Mouse (Mus musculus) macrophage (primary cell): ENCODE results near the gene Nrf1. TPM values are rescaled to one million over a fixed set of nuclear protein-coding genes. Genes with fewer than 3 reads are reported as not detected.

Experiments used
- H3K27ac ChIP-seq: fragments of 350-480 bp; formaldehyde crosslinking; 2 replicates; pipeline ENCODE4 v1.9.0; 2021
- H3K36me3 ChIP-seq: fragments of 350-480 bp; formaldehyde crosslinking; 2 replicates; pipeline ENCODE4 v1.9.0; 2021; ENCODE audit errors: inconsistent target
- H3K4me3 ChIP-seq: fragments of 350-480 bp; formaldehyde crosslinking; 2 replicates; pipeline ENCODE4 v1.9.0; 2021; ENCODE audit errors: inconsistent target
- H3K79me2 ChIP-seq: fragments of 350-480 bp; formaldehyde crosslinking; 2 replicates; pipeline ENCODE4 v1.9.0; 2021; ENCODE audit errors: inconsistent target
- WGBS: methylation state at CpG from one replicate; pipeline ENCODE4 v1.1.7; 2026; ENCODE audit warnings: inconsistent platforms; ENCODE audit not compliant: missing documents; 5-methylcytosine and 5-hydroxymethylcytosine counted together
- polyA plus RNA-seq: library from polyadenylated mRNA; stranded (reverse); fragments of 250-400 nt; gene quantifications from 3 replicates; pipeline ENCODE4 v1.2.4, GENCODE M21; 2018; ENCODE audit warnings: inconsistent platforms

The Nrf1 gene
- polyA plus RNA-seq, 1 experiment from 2014 or later: 11.2 TPM

- peak overlapping the region; percentile 33; the same call in 1 of the 2 replicates for H3K27ac ChIP-seq
- H3K4me3 ChIP-seq: no peak overlapping the region
- WGBS: 56% methylated on average over 2 of the region's 2 CpGs
- no peaks in the 10 kb centered on the region for H3K79me2 ChIP-seq
- peaks cover 15% of the 10 kb centered on the region for H3K36me3 ChIP-seq
Observed at GRCm38 (mm10) chr6:30107456-30107855, 59.7 kb downstream of the Nrf1 start.

DNA sequence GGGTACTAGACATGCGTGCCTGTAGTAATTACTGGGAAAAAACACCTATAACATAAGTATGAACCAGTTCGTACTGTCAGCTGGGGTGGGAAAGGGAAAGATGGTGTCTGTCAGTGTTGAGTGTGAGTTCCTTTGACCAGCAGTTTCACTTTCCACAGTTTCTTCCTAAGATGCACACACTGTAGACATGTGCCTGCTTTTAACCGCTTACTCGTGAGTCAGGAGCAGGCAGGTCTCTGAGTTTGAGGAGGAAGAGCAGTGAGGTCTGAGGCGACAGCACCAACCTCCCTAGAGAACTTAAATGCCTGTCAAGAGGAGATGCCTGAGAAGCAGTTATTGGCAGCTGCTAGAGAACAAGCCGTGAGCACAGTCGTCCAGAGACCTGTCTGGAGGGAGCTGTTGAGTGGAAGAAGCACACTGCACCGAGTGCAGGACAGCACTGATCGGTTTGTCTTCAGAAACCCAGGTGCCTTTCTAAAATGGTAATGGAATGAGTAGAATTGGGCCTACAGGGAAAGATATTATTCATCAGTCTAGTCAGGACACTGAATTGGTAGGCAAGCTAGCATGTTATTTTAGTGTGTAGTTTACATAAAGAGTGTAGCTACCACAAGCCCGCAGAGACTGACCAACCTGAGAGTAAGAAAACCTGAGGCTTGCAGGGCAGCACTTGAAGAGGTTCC lies 62.2 kb downstream of the Nrf1 start:
- no peaks in the 10 kb centered on the region for H3K36me3 ChIP-seq

DNA sequence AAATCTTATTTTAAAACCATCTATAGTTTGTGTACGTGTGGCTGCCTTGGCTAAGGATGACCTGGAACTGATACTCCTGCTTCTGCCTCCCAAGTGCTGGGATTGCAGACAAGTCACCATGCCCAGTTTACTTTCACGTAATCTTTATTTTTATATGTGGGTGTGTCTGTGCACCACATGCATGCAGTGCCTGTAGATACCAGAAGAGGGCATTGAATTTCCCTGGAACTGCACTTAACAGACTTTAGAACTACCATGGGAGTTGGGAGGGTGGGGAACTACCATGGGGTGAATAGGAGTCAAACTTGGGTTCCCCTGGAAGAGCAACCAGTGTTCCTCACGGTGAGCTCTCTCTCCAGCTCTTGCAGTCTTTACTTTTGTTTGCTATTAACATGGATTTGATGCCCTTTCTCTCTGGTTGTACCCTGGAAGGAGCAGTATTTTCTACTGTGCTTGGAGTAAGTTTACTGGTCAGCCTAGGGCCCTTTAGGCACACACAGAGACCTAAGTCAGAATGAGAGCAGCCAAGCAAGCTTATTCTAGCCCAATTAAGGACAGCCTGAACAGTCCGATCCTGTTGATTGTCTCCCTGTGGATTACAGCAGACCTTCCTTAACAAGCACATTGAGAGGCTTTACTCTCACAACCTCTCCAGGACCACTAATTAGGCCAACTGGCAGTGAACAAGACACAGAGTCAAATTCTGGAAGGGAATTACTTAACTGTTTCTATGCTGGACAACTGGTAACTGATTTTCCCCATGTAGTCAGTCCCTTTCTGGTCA lies 64.8 kb downstream of the Nrf1 start:
- WGBS: 99% methylated on average over 4 of the region's 4 CpGs
- H3K79me2 ChIP-seq: no peaks in the 10 kb centered on the region; the same call in 1 of the 2 replicates
- H3K4me3 ChIP-seq: no peak overlapping the region
- peak overlapping the region; percentile 92 for H3K27ac ChIP-seq
- 0 out of 2 replicates have a peak, but pooled peaks cover under 1% of the 10 kb centered on the region for H3K36me3 ChIP-seq

More for the DNA sequence above, 62.2 kb downstream of the Nrf1 start:
- H3K79me2 ChIP-seq: no peaks in the 10 kb centered on the region; the same call in 1 of the 2 replicates
- 81% methylated on average over 10 of the region's 10 CpGs for WGBS
- no peak overlapping the region for H3K4me3 ChIP-seq
- peak overlapping the region; percentile 21 for H3K27ac ChIP-seq

- H3K27ac ChIP-seq: peak overlapping the region; percentile 92
- H3K4me3 ChIP-seq: no peak overlapping the region
- H3K36me3 ChIP-seq: peaks cover 16% of the 10 kb centered on the region; the same call in 1 of the 2 replicates
- 0% methylated on average over 2 of the region's 2 CpGs for WGBS
- H3K79me2 ChIP-seq: no peaks in the 10 kb centered on the region; the same call in 1 of the 2 replicates
Observed at GRCm38 (mm10) chr6:30114101-30114500, 66.3 kb downstream of the Nrf1 start.

DNA sequence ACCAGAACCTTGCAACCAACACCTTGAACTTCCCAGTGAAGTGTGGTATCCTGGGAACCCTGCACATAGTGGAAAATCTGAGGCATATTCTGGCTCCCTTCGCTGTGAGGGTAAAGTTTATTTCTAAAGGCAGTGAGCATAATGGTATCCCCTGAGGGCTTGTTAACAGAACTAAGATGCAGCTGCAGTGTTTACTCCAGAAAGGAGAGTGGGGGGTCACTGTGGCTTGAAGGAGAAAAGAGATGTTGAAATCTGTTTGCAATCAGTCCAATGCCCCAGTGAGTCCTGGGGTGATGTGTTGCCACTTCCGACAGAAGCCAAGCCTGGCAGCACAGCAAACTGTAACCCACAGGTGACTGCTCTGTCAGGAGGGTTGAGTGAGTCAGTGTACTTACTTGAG lies 73.4 kb downstream of the Nrf1 start:
- WGBS: 92% methylated on average over 2 of the region's 2 CpGs
- H3K36me3 ChIP-seq: peaks cover 27% of the 10 kb centered on the region; the same call in 1 of the 2 replicates
- H3K79me2 ChIP-seq: no peaks in the 10 kb centered on the region
- no peak overlapping the region for H3K4me3 ChIP-seq
- no peak overlapping the region for H3K27ac ChIP-seq

- no peaks in the 10 kb centered on the region for H3K79me2 ChIP-seq
- no peak overlapping the region for H3K27ac ChIP-seq
- 89% methylated on average over 1 of the region's 1 CpGs for WGBS
- no peak overlapping the region for H3K4me3 ChIP-seq
- H3K36me3 ChIP-seq: peaks cover 30% of the 10 kb centered on the region; the same call in 1 of the 2 replicates
Observed at GRCm38 (mm10) chr6:30121600-30121999, 73.8 kb downstream of the Nrf1 start.

- WGBS: 87% methylated on average over 1 of the region's 1 CpGs
- no peak overlapping the region for H3K4me3 ChIP-seq
- H3K36me3 ChIP-seq: peaks cover 21% of the 10 kb centered on the region; the same call in 1 of the 2 replicates
- no peak overlapping the region for H3K27ac ChIP-seq
- no peaks in the 10 kb centered on the region for H3K79me2 ChIP-seq
Observed at GRCm38 (mm10) chr6:30123391-30123790, 75.6 kb downstream of the Nrf1 start.

GRCm38 (mm10) chr6:30126060-30126459 lies 78.3 kb downstream of the Nrf1 start:
- WGBS: 97% methylated on average over 7 of the region's 7 CpGs
- H3K36me3 ChIP-seq: peaks cover 21% of the 10 kb centered on the region
- H3K27ac ChIP-seq: no peak overlapping the region
- H3K4me3 ChIP-seq: no peak overlapping the region
- H3K79me2 ChIP-seq: no peaks in the 10 kb centered on the region

DNA sequence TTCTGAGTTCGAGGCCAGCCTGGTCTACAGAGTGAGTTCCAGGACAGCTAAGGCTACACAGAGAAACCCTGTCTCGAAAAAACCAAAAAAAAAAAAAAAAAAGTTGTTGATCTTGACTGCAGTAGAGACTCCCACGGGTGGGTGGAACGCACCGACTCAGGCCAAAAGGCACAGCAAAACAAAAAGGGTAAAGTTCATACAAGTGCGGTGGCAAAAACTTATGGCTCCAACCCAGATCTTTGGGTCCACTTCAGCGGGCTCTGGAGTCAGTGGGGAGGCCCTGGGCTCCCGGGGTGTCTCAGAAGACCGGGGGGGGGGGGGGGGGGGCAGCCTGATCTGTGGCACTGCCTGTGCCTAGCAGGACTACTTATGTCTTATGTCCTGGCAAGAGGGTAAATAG lies 79.0 kb downstream of the Nrf1 start:
- 91% methylated on average over 6 of the region's 9 CpGs for WGBS
- Histone ChIP-seq H3K27ac (no peak overlapping the region), H3K36me3 (peaks cover 25% of the 10 kb centered on the region), H3K4me3 (no peak overlapping the region), H3K79me2 (no peaks in the 10 kb centered on the region)

GRCm38 (mm10) chr6:30132399-30132798 lies 84.6 kb downstream of the Nrf1 start:
- Histone ChIP-seq H3K36me3 (peaks cover 18% of the 10 kb centered on the region), H3K79me2 (no peaks in the 10 kb centered on the region), H3K27ac (no peak overlapping the region), H3K4me3 (no peak overlapping the region)
- WGBS: 87% methylated on average over 3 of the region's 3 CpGs

DNA sequence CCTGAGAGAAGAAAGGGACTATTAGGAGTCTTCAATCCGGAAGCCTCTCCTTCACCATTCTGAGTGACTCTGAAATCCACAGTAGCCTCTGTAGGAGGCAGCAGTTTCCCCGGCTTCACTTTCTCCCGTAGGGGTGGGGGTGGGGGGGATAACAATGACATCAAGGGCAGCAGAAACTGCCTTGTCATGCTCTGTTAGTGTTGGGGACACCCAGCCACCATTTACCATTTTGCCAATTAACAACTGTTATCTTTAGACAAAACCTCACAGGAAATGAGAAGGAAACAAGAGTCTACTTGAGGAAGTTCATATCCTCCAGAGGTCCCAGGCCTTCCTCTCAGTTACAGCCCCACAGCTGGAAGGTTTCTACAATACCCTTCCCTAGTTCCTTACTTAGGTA lies 87.8 kb downstream of the Nrf1 start:
- 33% methylated on average over 3 of the region's 3 CpGs for WGBS
- Histone ChIP-seq H3K36me3 (peaks cover 18% of the 10 kb centered on the region; the same call in 1 of the 2 replicates), H3K79me2 (no peaks in the 10 kb centered on the region), H3K4me3 (no peak overlapping the region), H3K27ac (peak overlapping the region; percentile 12)

GRCm38 (mm10) chr6:30137227-30137626 lies 89.4 kb downstream of the Nrf1 start:
- no peaks in the 10 kb centered on the region for H3K79me2 ChIP-seq
- WGBS: 82% methylated on average over 2 of the region's 2 CpGs

GRCm38 (mm10) chr6:30139329-30140045 lies 91.7 kb downstream of the Nrf1 start:
- WGBS: 57% methylated on average over 7 of the region's 7 CpGs
- no peaks in the 10 kb centered on the region for H3K79me2 ChIP-seq
- peaks cover 6% of the 10 kb centered on the region; the same call in 1 of the 2 replicates for H3K36me3 ChIP-seq
- H3K27ac ChIP-seq: no peak overlapping the region
- no peak overlapping the region for H3K4me3 ChIP-seq

More at GRCm38 (mm10) chr6:30137227-30137626, 89.4 kb downstream of the Nrf1 start:
- Histone ChIP-seq H3K36me3 (peaks cover 6% of the 10 kb centered on the region; the same call in 1 of the 2 replicates), H3K4me3 (no peak overlapping the region), H3K27ac (no peak overlapping the region)

DNA sequence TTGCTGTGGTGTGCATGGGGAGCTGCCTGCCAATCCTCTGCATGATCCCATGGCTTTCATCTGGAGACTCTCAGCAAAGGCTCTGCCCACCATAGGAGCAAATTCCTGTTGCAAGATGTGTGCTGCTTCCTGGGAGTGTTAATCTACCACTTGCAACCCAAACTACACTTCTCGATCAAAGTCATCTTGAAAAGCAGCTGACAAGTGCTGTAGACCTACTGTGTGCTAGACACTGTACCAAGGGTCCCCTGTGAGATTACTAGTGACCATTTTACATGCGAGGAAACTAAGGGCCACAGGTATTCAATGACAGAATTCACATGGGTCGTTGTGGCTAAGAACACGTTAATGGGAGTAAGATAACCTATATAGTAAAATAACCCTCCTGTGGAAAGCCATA lies 95.5 kb downstream of the Nrf1 start:
- Histone ChIP-seq H3K79me2 (no peaks in the 10 kb centered on the region), H3K36me3 (peaks cover 11% of the 10 kb centered on the region; the same call in 1 of the 2 replicates), H3K4me3 (no peak overlapping the region), H3K27ac (no peak overlapping the region)
- 94% methylated on average over 4 of the region's 4 CpGs for WGBS
